Mouse (Mus musculus): ENCODE measurements at regions not wholly inside any gene's neighbourhood (a gene's known extent, or its start where the extent isn't known, plus 50 kb on each side); places are given as distances from the start of the nearest gene placed in this dataset.

DNA sequence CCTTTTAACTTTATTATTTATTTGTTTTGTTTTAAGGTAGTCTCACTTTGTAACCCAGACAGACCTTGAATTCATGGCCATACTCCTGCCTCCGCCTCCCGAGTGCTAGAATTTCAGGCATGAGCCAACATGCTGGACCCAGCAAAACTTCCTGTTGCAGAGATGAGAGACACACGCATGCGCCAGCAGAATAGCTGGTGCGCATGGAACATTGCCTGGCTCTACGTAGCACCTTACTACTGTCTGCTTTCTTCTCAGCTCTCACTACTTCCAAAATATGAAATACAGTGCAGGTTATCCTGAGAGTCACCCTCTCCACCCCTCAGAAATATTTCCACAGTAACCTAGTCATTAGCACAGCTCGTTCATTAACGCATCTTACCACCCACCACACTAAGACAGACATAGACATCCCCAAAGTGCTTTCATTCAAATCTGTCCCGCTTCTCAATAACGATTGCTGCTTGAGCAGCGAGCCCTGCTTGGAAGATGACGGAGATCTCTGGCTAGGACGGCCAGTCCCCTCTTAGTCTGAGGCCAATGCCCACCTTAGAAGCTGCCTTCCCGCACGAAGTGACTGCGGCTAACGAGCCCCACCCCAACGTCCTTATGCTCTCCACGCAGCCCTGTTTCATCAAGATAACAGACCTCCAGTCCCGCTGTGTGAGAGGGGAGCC, 127.5 kb upstream of the Zfp706 start:
- no peak for TF ChIP-seq CTCF (IDR thresholded peaks at IDR 0.05)
- no peak for TF ChIP-seq EP300 (IDR thresholded peaks at IDR 0.05)

Measured in lung, postnatal 0 days (tissue).